In the genomic region with DNA sequence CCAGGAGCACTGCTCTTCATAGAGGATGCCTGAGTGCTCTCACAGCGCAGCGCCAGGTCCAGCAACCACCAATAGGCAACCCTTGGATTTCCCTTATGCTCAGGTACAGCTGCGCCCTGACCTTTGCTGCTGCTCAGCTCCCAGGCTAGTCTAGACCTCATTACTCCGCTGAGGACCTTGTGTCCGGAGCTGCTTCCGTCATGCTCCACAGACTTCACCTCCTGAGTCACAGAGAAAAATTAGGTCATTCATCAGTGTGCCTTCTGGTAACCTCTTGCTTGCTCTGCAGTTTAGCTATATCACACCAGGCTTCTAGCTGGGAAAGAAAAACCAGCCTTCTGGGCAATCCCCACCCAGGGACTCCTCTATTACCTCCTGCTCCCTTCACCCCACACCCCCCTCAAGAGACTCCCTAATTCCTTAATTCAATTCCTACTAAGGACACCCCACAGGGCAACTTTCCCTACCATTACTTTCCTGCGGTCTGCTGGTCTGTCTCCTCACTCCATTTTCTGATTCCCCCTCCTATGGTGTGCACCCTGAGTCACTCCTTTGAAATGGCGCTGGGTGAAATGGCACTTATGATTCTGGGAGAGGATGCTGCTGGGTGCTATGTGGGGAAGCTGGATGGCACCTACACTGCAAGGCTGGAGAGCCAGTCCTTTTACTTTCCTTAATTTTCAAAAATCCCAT, we compare ENCODE assay signal across 13 mouse cellular contexts.
A peak's percentile ranks its signal among the peaks of the same experiment; 100 is the strongest.
DNase-seq lines count a peak whose midpoint lies in the region; ATAC-seq and TF ChIP-seq lines count a peak whose summit lies in the region.
"Had no signal": no experiment of that assay in that cellular context is flagged by ENCODE, and none has a peak within 500 bp of the region (broad histone marks: within the 10 kb centered on the region; RNA-seq: fewer than 3 reads in every experiment).

No protein-coding gene starts in this region.

- no peak for TF ChIP-seq CTCF in kidney, postnatal 0 days (IDR thresholded peaks at IDR 0.05; ENCODE audit: low read depth)

- no peak overlapping the region for H3K4me2 ChIP-seq in kidney, postnatal 0 days (ENCODE audit: low read length)
- H3K4me2 ChIP-seq: forebrain, embryonic 13.5 days; midbrain, embryonic 12.5 days had no signal

- DNase-seq in cerebellum, adult 18-20 months: peak; percentile 55 to 64
- DNase-seq in cerebellum, postnatal 10 days: no peak
- DNase-seq in MN1 (ENCODE audit: low spot score): peak; percentile 29
- DNase-seq in cerebellum, adult 9-11 months: peak; percentile 58
- peak; percentile 28 for DNase-seq in kidney, postnatal 0 days (ENCODE audit: low spot score)
- DNase-seq in yolk sac, embryonic 10.5 days (ENCODE audit: low spot score): no peak
- no peak for DNase-seq in gastrocnemius, postnatal 14 days
- DNase-seq: B cell, adult 2 months; gastrocnemius, postnatal 36 days; heart, postnatal 10 days had no signal

- H3K27me3 ChIP-seq in kidney, postnatal 0 days (ENCODE audit: insufficient read depth, low read length): no peaks in the 10 kb centered on the region
- H3K27me3 ChIP-seq: forebrain, embryonic 13.5 days; midbrain, embryonic 12.5 days had no signal

- no peak overlapping the region for H3K9ac ChIP-seq in kidney, postnatal 0 days (ENCODE audit: low read depth, low read length)
- H3K9ac ChIP-seq: forebrain, embryonic 13.5 days; midbrain, embryonic 12.5 days had no signal

- no peaks in the 10 kb centered on the region for H3K36me3 ChIP-seq in kidney, postnatal 0 days (ENCODE audit: insufficient read depth, low read length)
- H3K36me3 ChIP-seq: midbrain, embryonic 12.5 days had no signal

- H3K4me1 ChIP-seq in kidney, postnatal 0 days (replicated peaks; ENCODE audit: insufficient read depth, low read length): no peaks in the 10 kb centered on the region
- H3K4me1 ChIP-seq: forebrain, embryonic 13.5 days had no signal

- H3K27ac ChIP-seq in kidney, postnatal 0 days: no peak overlapping the region
- H3K27ac ChIP-seq: forebrain, embryonic 13.5 days; midbrain, embryonic 12.5 days had no signal

- no peak overlapping the region for H3K4me3 ChIP-seq in kidney, postnatal 0 days (replicated peaks; ENCODE audit: low read depth, low read length)
- H3K4me3 ChIP-seq: forebrain, embryonic 13.5 days; midbrain, embryonic 12.5 days had no signal

- WGBS in kidney, postnatal 0 days: 42% methylated on average over 8 of the region's 8 CpGs

- no peaks in the 10 kb centered on the region for H3K9me3 ChIP-seq in kidney, postnatal 0 days (replicated peaks; ENCODE audit: low read length)
- H3K9me3 ChIP-seq: forebrain, embryonic 13.5 days; midbrain, embryonic 12.5 days had no signal

- ATAC-seq in kidney, postnatal 0 days (replicated peaks; ENCODE audit: low FRiP score, low read depth): peak; percentile 88
- no peak for ATAC-seq in granulocyte monocyte progenitor cell, adult 5-6 weeks (replicated peaks; ENCODE audit: poor library complexity, severe bottlenecking)
- ATAC-seq: forebrain, embryonic 13.5 days had no signal

- intact Hi-C loops in gastrocnemius, postnatal 14 days (cut with DNase I; ENCODE audit: low total_unique reads): no loop called here

Comparison
In these comparisons a context has a peak if more than half of its experiments do, and no peak if none do; other contexts are left out.
1. DNase-seq: peak in cerebellum, adult 18-20 months (2 of 2), MN1 (single experiment), cerebellum, adult 9-11 months (single experiment) and kidney, postnatal 0 days (single experiment); none in cerebellum, postnatal 10 days (0 of 2), yolk sac, embryonic 10.5 days (single experiment) and gastrocnemius, postnatal 14 days (single experiment).